Mouse (Mus musculus): ENCODE data around the gene Ccl6. TPM values are rescaled to one million over a fixed set of nuclear protein-coding genes. Genes with fewer than 3 reads are reported as not detected.
A peak's percentile ranks its signal among the peaks of the same experiment; 100 is the strongest.

The Ccl6 gene
- total and polyA plus RNA-seq, 3 experiments: 3.7 to 33.7 (median 13.1) TPM

DNA sequence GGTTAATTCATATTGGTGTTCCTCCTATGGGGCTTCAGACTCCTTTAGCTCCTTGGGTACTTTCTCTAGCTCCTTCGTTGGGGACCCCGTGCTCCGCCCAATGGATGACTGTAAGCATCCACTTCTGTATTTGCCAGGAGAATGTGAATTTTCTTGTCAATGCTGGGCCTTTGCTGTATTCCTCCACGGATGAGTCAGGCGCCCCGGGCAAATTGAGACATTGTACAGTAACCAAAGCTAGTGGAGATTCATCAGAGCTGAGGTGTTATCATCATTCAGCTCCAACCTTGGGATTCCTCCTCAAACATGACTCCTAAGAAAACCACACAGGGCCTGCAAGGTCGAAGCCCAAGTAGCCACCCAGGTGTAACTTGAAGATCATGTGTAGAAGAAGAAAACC, 4.9 kb upstream of the Ccl6 start:
- DNase-seq: no peak

DNA sequence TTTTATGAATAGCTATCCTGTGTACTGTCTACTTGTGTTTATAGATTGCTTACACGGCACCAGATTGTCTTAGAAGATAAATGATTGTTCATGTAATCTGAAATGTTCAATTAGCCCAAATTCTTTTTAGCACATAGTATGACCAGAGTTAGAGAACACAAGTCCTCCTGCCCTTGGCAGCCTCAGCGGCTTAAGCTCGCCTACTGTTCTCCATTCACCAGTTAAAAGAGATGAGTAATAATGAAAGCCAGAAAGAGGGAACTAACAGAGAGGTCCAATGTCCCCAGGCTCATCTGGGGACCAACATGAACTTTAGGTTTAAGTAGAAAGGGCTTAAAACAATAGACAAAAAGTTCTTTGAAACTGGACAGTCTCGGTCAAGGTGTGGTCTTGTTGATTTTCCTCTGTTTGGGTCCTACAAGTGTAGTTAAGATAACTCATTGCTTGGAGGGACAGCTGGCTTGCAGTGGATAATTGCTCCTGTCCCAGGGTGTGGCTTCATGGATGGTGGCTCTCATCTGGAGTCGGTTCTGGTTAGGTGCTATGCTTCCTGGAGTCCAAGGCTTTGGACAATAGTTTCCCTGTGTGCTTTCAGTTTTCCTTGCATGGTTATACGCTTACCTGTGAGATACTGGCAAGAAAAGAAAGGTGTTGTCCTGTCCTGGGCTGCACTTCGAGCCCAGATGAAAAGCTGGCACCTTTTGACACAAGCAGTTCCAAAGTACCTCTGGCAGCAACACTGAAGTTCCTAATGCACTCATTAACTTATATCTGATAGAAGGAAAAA, 3.0 kb upstream of the Ccl6 start:
- no peak for DNase-seq

DNA sequence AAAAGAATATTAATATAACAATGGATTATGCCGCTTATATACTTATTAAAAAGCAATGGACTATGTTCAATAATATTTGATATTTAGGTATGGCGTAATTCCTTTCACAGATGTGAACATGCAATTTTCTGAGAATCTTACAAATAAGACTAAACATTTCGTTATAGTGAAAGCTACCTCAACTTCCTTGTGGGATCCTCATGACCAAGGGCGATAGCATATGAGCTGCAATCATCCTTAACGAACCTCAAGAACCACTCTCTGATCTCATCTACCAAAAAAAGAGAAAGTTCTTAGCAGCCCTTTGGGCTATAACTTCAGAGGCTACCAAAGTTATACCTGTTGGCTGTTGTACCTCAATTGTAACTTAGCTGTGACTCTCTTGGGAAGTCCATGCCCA, 566 bp upstream of the Ccl6 start:
- DNase-seq: no peak

DNA sequence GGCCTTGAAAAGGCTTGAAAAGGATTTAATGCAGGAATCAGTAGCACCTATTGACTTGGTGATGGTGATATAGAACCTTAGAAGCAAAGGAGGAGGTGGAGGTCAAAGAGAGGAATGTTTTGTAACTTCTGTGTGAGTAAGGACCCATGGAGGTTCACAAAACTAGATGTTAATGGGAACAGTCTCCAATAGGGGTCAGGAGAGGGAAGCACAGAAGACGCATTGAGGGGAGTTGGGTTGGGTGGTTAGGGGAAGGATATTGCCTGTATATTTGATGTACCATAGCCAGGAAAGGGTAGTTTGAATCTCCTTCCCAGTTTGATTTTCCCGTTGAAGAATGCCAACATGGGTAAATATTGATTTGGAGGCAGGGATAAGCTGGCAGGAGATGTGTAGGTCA, 8.7 kb downstream of the Ccl6 start:
- DNase-seq: no peak

DNA sequence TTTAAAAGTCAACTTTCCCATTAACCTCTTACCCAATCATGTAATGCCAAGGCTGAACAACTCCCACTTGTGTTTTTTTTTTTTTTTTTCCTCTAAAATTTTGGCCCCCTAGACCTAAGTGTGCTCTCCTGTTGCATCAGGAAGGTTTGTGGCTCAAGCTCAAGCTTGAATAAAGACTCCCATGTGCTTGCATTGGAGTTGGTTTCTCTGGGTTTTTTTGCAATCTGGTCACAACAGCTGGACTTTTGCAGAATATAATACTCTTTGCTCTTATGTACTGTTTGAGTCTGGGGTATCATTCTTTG, 9.5 kb downstream of the Ccl6 start:
- no peak for DNase-seq

DNA sequence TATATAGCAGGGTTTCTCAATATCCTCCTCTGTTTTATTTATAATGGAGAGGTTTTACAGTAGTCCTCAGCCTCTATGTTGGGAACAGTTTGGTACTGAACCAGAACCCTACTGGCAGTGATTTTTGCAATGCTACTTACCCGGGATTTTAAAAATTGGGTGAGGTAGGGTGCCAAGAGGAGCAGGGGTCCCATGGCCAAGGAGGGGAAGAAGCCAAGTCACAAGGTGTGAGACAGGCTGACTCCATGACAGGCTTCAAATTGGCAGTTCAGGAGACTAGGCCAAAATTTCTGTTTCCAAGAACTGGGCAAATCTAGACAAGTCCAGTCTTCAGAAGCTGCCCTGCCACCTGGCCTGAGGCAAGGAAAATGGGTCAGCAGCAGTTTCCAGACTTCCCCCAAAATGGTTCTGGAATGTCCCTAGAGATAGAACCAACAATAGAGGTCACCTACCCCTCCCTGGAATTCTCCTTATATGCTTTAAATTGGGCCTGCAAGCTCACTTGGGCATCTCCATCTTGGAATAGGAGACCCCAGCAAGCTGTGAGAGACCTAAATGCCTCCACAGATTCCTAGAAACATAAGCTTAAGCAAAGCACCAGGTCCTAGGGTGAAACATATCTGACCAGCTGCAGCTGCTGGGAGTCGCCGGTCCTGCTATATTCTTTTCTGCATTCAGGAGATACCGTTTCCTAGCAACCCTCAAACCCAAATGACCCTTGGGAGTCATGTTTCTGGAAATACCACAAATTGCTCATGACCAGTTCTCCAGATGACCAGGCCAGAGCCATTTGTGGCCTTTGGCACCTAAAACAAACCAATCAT, 10.0 kb downstream of the Ccl6 start:
- peak; percentile 69 for DNase-seq

DNA sequence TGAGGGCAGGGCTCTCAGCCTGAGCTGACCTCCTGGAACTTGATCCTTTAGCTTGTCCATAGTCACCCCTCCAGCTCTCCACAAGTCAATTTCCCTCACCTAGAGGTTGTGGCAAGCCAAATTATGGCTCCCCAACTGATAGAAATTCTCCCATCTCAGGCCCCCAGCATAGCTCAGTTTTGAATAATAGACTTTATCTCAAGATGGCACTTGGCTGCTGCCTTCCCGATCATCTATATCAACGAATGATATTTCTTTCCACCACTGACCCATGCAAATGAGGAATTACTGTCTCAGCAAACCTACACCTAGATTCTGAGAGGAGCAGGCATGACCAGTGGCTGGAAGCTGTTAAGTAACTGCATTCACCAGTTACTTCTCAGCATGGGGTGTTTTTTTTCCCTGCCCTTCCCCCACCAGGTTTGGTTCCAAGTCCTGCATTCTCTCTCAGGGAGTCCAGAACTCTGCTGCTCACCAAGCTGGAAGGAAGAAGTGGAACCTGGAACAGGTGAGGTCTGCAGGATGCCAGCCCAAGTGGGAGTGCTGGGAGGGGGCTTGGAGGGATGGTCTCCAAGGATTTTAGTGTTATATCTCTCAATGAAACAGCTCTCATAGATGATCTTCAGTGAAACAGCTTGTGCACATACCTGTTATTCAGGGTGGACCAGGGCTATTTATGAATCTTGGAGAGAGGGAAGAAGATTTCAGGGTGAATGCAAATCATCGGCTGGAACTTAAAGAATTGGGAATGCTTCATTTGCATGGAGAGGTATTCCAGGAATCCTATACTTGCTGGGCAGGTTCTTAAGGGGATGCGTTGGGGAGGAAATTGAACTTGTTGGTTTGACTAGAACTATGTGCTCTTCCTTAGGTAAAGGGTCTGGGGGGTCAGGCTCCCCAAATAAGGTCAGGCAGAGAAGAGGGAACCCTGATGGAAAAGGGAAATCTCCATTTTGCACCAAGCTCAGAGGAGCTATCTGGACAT, 11.0 kb downstream of the Ccl6 start:
- no peak for DNase-seq

DNA sequence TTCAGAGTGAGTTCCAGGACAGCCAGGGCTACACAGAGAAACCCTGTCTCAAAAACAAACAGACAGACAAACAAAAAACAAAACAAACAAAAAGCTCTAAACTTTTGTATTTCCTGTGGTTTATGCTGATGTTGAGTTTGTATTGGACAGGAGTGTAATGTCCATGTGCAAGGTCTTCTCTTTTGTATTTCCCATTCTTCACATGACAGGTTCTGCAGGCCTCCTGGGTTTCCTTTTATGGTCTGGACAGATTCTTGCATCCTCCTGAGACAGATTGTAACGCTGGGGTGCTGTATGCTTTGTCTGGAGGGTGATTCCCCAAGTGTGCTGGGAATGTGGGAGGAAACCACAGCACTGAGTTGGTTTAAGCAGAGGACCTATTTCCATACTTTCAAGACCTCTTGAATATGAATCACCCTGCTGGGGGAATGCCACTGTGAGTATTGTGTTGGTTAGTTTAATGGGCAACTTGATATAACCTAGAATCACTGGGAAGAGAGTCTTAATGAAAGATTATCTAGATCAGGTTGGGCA, 12.1 kb downstream of the Ccl6 start:
- no peak for DNase-seq

DNA sequence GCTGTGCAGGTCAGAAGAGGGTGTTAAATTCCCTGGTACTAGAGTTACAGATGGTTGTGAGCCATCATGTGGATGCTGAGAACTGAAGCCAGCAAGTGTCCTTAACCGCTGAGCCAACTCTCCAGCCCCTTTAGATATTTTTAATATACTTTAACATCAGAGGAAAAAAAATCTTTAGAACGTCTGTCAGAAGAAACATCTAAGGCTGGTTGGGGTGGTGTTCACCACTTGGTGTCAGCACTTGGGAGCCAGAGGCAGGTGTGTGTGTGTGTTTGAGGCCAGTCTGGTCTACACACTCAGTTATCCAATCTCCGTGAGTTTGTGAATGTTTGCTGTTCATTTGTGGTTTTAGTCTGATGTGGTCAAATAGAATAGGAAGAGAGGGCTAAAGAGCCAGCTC, 13.9 kb downstream of the Ccl6 start:
- no peak for DNase-seq

DNA sequence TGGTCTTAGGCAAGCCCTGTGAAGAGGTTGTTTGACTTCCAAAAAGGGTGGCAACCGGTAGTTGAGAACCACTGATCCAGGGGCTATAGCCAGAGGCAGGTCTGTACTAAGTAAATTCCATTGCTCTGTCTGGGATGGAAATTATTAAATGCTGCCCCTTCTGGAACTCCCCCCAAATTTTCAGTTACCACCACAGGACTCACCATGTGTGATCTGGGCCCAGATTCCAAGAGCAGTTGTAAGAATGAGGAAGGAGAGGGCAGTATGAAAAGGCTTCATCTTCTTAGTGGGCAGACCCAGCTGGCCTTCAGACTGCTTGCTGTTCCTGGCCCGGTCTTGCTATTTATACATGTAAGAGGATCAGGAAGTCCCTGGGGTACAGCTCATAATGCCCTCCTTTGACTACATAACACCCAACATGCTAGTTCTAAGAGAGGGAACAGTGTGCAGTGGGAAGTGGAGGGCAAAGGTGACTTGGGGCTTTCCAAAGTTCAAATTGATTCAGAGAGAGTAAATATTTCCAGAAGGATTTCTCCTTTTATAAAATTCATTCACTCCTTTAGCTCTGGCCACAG, 14.6 kb downstream of the Ccl6 start, which contains the start of gene Ccl9:
Ccl9 (minus strand) TSS at position 451 of the 575 bp plus-strand sequence.
- no peak for DNase-seq

DNA sequence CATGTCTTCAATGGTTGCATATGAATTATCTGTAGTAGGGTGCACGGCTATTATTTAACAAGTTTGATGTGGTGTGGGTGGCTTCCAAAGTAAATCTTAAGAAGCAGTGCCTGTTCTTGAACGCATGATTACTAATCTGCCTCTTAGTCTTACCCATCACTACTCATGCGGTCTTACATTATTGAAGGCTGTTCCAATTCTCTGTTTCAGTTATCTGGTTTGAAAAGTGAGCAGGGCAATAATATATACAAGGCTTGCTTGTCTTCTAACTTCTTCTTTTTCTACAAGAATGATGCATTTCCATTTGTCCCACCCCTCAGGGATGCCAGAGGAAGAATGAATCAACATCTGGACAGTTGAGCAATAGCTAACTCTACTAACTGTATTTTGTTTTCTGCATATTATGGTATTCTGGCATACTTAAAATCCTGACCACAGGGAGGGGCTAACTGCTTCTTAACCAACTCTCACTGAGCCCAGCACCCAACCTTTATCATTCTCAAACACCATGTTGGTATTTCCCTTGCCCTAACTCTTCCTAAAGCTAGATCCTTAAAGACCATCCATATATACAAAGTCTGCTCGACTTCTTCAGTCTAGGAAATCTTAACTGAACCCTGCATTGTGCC, 15.8 kb downstream of the Ccl6 start:
- DNase-seq: no peak

DNA sequence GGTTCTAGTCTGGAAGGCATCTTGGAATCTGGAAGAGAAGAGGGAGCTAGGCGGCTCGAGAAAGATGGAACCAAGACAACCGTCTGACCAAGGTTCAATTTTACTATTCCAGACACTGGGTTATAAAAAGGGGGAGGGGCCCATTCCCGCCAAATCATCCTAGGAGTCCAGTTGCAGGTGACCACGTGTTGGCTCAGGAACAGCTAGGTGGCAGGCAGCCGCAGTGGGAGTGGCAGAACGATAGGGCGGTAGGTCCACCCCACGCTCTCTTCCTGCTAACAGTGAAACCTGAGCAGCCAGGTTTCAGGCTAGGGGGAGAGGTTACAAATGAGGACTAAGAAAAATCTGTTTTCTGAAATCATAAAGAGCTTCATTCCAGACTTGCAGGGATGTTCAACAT, 20.1 kb downstream of the Ccl6 start:
- DNase-seq: no peak

DNA sequence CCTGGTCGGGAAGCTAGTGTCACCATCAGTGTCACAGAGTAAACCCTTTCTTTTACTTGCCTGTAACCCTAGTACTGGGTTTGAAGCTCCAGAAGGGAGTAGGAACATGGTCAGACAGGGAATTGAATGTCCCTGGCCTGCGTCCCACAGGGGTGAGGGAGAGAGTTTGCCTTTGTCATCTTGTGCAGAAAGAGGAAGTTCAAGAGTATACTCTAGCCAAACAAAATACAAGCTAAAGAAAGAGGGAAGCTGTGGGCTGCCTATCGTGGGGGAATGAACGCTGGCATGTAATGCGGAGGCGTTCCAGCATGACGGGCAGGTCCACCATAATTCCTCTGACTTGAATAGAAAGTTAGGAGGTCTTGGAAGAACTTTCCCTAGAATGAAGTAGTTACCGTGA, 20.7 kb downstream of the Ccl6 start:
- DNase-seq: peak; percentile 25

DNA sequence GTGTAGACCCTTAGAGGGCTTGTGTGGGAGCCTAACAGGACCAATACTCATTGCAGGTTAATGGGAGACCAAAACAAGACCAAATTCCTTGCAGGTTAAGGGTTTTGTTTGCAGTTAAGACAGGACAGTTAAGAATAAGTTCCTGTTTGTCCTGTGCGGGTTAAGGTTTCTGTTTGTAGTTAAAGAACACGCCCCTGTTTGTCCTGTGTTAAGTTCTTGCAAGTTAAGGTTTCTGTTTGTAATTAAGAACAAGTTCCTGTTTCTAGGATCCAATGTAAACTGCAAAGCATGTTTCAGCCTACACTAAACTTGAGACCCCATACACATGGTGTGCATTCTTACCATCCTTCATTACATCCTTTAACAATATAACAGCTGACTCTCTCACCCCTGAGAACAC, 22.7 kb downstream of the Ccl6 start:
- no peak for DNase-seq

DNA sequence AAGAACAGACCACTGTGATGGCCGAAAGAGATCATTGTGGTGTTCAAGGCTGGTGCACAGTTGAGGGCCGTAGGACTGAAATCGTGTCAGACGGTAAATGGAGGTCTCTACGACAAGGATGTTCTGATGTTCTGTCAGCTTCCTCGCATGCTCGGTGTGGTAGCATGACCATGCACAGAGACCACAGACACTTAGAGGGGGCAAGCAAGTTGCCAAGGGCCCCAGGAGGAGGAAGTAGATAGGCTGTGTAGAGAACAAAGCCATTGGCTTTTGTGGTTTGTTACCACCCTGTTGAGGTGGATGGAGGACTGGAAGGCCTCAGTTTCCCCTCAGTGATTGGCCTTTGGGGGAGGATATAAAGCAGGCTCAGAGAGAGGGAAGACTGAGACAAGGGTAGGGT, 23.6 kb downstream of the Ccl6 start:
- DNase-seq: no peak

DNA sequence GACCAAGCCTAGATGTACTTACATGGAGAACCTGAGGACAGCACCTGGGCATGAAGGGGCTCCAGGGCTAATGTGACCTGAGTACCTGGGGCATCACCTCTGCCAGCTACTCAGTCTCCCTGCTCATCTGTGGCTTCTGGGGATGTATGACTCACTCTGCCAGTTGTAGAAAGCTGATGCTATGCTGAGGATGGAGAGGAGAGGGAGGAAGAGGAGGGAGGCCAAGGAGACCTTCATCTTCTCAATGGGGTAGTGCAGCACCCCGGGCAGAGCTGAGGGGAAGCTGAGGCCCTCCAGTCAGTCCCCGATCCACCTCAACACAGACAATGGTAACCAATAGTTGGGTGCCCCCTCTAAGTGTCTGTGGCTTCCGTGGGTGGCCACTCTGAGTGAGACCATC, 24.1 kb downstream of the Ccl6 start:
- no peak for DNase-seq

DNA sequence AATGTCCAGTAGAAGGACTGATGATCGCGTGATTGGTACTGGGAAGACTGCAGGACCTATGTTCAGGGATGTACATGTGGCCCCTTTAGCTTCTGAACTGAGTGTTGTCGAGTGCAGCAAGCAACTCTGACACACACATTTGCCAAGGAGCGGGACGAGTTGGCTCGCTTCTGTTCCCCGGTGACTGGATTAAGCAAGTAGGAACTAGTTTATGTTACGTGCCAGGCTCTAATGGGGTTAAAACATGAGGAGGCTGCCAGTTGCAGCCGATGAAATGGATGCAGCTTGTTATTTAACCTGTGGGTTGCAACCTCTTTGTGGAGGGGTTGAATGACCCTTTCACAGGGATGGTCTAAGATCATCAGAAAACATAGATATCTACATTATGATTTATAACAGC, 24.8 kb downstream of the Ccl6 start:
- no peak for DNase-seq

DNA sequence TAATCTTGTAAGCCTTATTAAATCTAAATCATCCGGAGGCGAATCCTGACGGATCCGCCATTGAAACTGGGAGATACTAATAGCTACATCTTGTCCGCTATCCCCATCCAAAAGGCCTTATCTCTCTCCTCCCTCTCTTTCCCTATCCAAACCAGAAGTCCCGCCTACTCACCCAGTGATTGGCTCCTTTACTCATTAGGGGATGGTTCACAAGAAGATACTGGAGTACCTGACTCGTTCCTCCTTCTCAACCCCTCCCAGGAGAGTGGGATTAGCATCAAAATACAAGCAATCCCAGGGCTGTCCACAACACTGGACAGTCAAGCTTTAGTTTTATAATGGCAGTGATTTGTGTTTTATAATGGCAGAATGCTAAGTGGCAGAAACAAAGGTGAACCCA, 25.6 kb downstream of the Ccl6 start:
- no peak for DNase-seq

DNA sequence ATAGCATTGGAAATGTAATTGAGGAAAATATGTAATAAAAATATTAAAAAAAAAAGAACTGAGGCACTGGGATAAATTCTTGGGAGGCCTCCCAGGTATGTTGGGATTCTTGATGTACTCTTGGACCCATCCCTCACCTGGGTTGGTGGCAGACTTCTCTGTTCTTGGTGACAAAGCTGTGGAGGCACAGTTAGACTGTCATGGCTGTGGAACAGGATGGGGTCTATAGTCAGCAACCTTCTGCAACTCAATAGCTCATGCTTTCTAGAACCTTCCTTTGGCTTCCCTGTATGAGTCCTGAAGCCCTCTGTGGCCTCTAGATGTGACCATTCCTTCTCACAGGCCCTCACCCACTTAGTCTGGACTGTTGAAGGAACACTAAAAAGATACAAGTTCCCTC, 26.3 kb downstream of the Ccl6 start:
- no peak for DNase-seq

DNA sequence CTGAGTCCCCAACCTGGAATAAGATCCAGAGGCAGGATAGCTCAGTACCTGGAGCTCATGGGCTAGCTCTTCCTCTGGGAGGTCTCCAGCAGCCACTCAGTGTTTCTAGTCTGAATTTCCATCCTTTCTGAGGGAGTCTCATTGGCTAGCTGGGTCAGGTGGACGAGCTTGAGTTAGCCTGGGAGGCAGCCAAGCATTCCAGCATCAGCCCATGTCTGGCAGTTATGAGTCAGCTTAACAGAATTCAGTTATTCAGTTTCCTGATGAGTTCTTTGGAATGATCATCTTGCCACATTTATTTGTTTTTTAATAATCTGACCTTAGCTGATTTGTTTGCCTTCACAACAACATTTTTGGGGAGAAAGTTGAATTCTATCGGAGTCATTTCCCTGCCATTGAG, 29.1 kb downstream of the Ccl6 start:
- DNase-seq: peak; percentile 59

DNA sequence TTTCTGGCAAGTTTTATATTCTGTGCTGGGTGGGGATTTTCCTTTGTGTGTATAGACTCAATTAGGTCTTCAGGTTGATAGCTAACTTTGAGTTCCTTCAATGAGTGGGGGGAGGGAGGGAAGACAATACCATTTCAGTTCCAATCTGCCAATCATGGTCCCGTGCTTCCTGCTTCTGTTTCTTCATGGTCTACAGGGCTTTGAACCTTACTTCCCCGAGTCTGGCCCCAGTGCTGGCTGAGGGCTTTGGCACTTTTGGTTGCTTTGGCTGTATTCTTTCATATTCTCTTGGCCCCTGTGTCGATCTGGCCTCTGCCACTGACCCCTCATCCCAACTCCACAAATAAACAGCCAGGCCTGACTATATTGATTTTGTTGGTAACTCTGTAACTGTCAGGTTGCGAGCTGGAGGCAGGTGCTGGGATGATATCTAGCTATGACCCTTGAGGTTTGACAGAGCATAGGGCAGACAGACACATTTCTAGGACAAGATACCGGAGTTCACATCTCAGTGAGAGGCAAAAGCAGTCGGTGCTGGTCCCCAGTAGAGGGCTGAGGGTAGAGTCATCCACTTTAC, 30.5 kb downstream of the Ccl6 start:
- no peak for DNase-seq

Data from adrenal gland, adult 2 months (tissue).